Mouse (Mus musculus) stomach, embryonic 16.5 days (tissue): ENCODE data around the gene Sdc4. TPM values are rescaled to one million over a fixed set of nuclear protein-coding genes. Genes with fewer than 3 reads are reported as not detected.

Experiments
- ATAC-seq: fragments of 200-750 bp; cut with Nextera tagmentation; 2 replicates; pipeline ENCODE4 v1.8.0; 2017; ENCODE audit warnings: moderate number of reproducible peaks, moderate TSS enrichment; ENCODE audit not compliant: insufficient read depth, low FRiP score
- H3K27ac ChIP-seq: fragments of 300-500 bp; sonication (generic); 2 replicates; pipeline ENCODE4 v1.5.1; 2014; ENCODE audit warnings: low read length
- H3K27me3 ChIP-seq: fragments of 300-500 bp; sonication (generic); 2 replicates; pipeline ENCODE4 v1.6.1; 2014; ENCODE audit warnings: low read length, control low read depth, mixed read lengths; ENCODE audit not compliant: control insufficient read depth, insufficient read depth
- H3K36me3 ChIP-seq: fragments of 300-500 bp; sonication (generic); 2 replicates; pipeline ENCODE4 v1.6.1; 2014; ENCODE audit warnings: low read length; ENCODE audit not compliant: control insufficient read depth, insufficient read depth
- H3K4me1 ChIP-seq: fragments of 300-500 bp; sonication (generic); 2 replicates; pipeline ENCODE4 v1.6.1; 2014; ENCODE audit warnings: low read length, control low read depth, mixed read lengths; ENCODE audit not compliant: control insufficient read depth, insufficient read depth
- H3K4me2 ChIP-seq: fragments of 300-500 bp; sonication (generic); 2 replicates; pipeline ENCODE4 v1.6.1; 2014; ENCODE audit warnings: low read depth, low read length, mixed read lengths
- H3K4me3 ChIP-seq: fragments of 300-500 bp; sonication (generic); replicated peaks from 2 replicates; pipeline ENCODE4 v1.5.1; 2014; ENCODE audit warnings: mild to moderate bottlenecking, low read length
- H3K9ac ChIP-seq: fragments of 300-500 bp; sonication (generic); 2 replicates; pipeline ENCODE4 v1.6.1; 2014; ENCODE audit warnings: low read length
- H3K9me3 ChIP-seq: fragments of 300-500 bp; sonication (generic); replicated peaks from 2 replicates; pipeline ENCODE4 v1.6.1; 2016; ENCODE audit warnings: low read length, control low read depth; ENCODE audit not compliant: control insufficient read depth
- WGBS: fragments of 180-500 bp; shearing (Covaris S2); extraction: QIAGEN DNeasy Blood & Tissue Kit; methylation state at CpG from one replicate; pipeline ENCODE4 v1.1.7; 2014; 5-methylcytosine and 5-hydroxymethylcytosine counted together
- polyA plus RNA-seq: library from polyadenylated mRNA; unstranded; fragments of >200 nt; fragmentation: Nextera tagmentation; extraction: Ambion mirVana; gene quantifications from 2 replicates; pipeline ENCODE4 v1.2.1, GENCODE M21; 2015

Sdc4 gene
- polyA plus RNA-seq, 1 experiment from 2014 or later: 150 TPM

- Histone ChIP-seq H3K4me1 (peaks cover 5% of the 10 kb centered on the region; the same call in 1 of the 2 replicates), H3K27ac (no peak overlapping the region), H3K4me2 (no peak overlapping the region), H3K4me3 (no peak overlapping the region), H3K27me3 (no peaks in the 10 kb centered on the region), H3K9me3 (no peaks in the 10 kb centered on the region), H3K9ac (no peak overlapping the region), H3K36me3 (0 out of 2 replicates have a peak, but pooled peaks cover 4% of the 10 kb centered on the region)
- no peak for ATAC-seq
Measured at GRCm38 (mm10) chr2:164465161-164465560, 21.5 kb upstream of the Sdc4 start.

- Histone ChIP-seq H3K36me3 (0 out of 2 replicates have a peak, but pooled peaks cover 4% of the 10 kb centered on the region), H3K9me3 (no peaks in the 10 kb centered on the region), H3K27me3 (no peaks in the 10 kb centered on the region), H3K4me2 (peak within 1 kb of the TSS; percentile 74), H3K9ac (peak within 1 kb of the TSS; percentile 91), H3K4me3 (peak within 1 kb of the TSS; percentile 93), H3K27ac (peak within 1 kb of the TSS; percentile 75), H3K4me1 (peaks cover 16% of the 10 kb centered on the region)
- under 1% methylated on average over 79 of the region's 79 CpGs for WGBS
- ATAC-seq: peak; percentile 96
Measured at GRCm38 (mm10) chr2:164460745-164461551, 17.3 kb upstream of the Sdc4 start, which contains the start of gene Gm20458. Gene Gm20458 (plus strand): TSS chr2:164460967.

- Histone ChIP-seq H3K4me2 (no peak overlapping the region), H3K9ac (no peak overlapping the region), H3K9me3 (no peaks in the 10 kb centered on the region), H3K27ac (peak overlapping the region; percentile 92), H3K27me3 (no peaks in the 10 kb centered on the region), H3K4me3 (no peak overlapping the region), H3K36me3 (0 out of 2 replicates have a peak, but pooled peaks cover 4% of the 10 kb centered on the region), H3K4me1 (peaks cover 29% of the 10 kb centered on the region)
- no peak for ATAC-seq
- 64% methylated on average over 8 of the region's 8 CpGs for WGBS
Measured at GRCm38 (mm10) chr2:164458535-164458934, 14.8 kb upstream of the Sdc4 start.

- H3K27me3 ChIP-seq: no peaks in the 10 kb centered on the region
- H3K4me3 ChIP-seq: no peak overlapping the region
- 43% methylated on average over 7 of the region's 7 CpGs for WGBS
- peak overlapping the region; percentile 11; the same call in 1 of the 2 replicates for H3K9ac ChIP-seq
- no peaks in the 10 kb centered on the region for H3K36me3 ChIP-seq
- peaks cover 29% of the 10 kb centered on the region for H3K4me1 ChIP-seq
- 0 out of 2 replicates have a peak overlapping the region, but pooled peaks have one; percentile 43 for H3K4me2 ChIP-seq
- peak; percentile 24 for ATAC-seq
- H3K27ac ChIP-seq: peak overlapping the region; percentile 92
- H3K9me3 ChIP-seq: no peaks in the 10 kb centered on the region
Measured at GRCm38 (mm10) chr2:164457942-164458341, 14.3 kb upstream of the Sdc4 start.

- H3K4me3 ChIP-seq: peak within 1 kb of the TSS; percentile 25
- no peaks in the 10 kb centered on the region for H3K9me3 ChIP-seq
- no peaks in the 10 kb centered on the region for H3K27me3 ChIP-seq
- H3K27ac ChIP-seq: peak within 1 kb of the TSS; percentile 92
- under 1% methylated on average over 7 of the region's 7 CpGs for WGBS
- no peaks in the 10 kb centered on the region for H3K36me3 ChIP-seq
- peak within 1 kb of the TSS; percentile 63 for H3K9ac ChIP-seq
- H3K4me1 ChIP-seq: peaks cover 28% of the 10 kb centered on the region
- peak within 1 kb of the TSS; percentile 43 for H3K4me2 ChIP-seq
- no peak for ATAC-seq
Measured at GRCm38 (mm10) chr2:164456864-164457300, 13.2 kb upstream of the Sdc4 start, which contains the start of gene Sys1. Gene Sys1 (plus strand): TSS chr2:164456964.

GRCm38 (mm10) chr2:164456413-164456812 is 12.7 kb upstream of the Sdc4 start:
- Histone ChIP-seq H3K27me3 (no peaks in the 10 kb centered on the region), H3K4me3 (no peak overlapping the region), H3K4me2 (peak overlapping the region; percentile 43), H3K9ac (peak overlapping the region; percentile 63), H3K9me3 (no peaks in the 10 kb centered on the region), H3K4me1 (peaks cover 26% of the 10 kb centered on the region), H3K36me3 (no peaks in the 10 kb centered on the region), H3K27ac (peak overlapping the region; percentile 92)
- ATAC-seq: no peak
- WGBS: 54% methylated on average over 1 of the region's 1 CpGs

GRCm38 (mm10) chr2:164455421-164456190 is 11.9 kb upstream of the Sdc4 start:
- no peak for ATAC-seq
- Histone ChIP-seq H3K9ac (no peak overlapping the region), H3K27ac (peak overlapping the region; percentile 92), H3K27me3 (no peaks in the 10 kb centered on the region), H3K36me3 (no peaks in the 10 kb centered on the region), H3K4me3 (no peak overlapping the region), H3K4me2 (no peak overlapping the region), H3K9me3 (no peaks in the 10 kb centered on the region), H3K4me1 (peaks cover 26% of the 10 kb centered on the region)
- 60% methylated on average over 6 of the region's 6 CpGs for WGBS

GRCm38 (mm10) chr2:164454846-164455245 is 11.2 kb upstream of the Sdc4 start:
- no peaks in the 10 kb centered on the region for H3K36me3 ChIP-seq
- H3K27ac ChIP-seq: peak overlapping the region; percentile 92
- no peaks in the 10 kb centered on the region for H3K27me3 ChIP-seq
- ATAC-seq: peak; percentile 53; the same call in 1 of the 2 replicates
- WGBS: 57% methylated on average over 10 of the region's 10 CpGs
- H3K4me2 ChIP-seq: no peak overlapping the region
- no peak overlapping the region for H3K4me3 ChIP-seq
- no peak overlapping the region; the same call in 1 of the 2 replicates for H3K9ac ChIP-seq
- peaks cover 26% of the 10 kb centered on the region for H3K4me1 ChIP-seq
- no peaks in the 10 kb centered on the region for H3K9me3 ChIP-seq
